Mouse (Mus musculus): ENCODE results near the gene Ntm. TPM values are rescaled to one million over a fixed set of nuclear protein-coding genes. Genes with fewer than 3 reads are reported as not detected.

The Ntm gene
- total RNA-seq, 2 experiments from 2014 or later: 0.33 to 0.95 TPM

DNA sequence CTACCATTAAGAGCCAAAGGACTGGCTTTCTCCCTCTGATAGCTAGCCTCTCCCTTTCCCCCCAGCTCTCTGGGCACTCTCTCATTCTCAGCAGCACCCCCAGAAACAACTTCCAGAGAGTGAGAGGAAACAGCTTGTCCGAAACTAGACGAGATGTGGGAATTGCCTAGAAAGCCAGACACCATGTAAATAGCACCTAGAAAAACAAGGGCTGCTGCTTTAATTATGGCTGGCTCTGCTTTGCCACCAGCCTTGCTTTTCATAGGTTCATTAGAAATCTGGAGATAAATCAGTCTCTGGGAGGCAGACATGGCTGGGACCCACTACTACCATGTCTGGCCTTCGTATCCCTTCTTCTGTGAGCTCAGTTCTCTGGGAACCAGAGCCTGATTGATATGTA lies 96.1 kb downstream of the Ntm start:
- no peak for TF ChIP-seq CTCF (IDR thresholded peaks at IDR 0.05)
- intact Hi-C loops (cut with DNase I): no loop called here

DNA sequence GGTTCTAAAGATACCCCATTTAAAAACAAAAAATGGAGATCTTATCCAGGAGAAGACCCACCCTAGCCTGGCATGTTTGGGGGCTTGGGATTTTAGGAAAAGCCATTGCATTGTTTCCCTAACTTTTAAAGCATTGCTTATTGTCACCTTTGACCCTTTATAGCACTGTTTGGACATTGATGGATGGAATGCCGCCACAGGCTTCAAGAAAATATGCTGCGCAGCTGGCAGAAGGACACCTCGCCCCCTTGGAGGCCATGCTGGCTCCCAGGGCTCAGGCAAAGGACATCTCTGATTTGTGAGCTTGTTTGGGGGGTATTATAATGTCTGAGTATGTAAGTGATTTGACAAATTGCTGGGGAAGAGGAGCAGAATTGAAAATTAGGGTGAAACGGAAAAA lies 96.8 kb downstream of the Ntm start:
- DNase-seq: no peak
- no peak overlapping the region for H3K4me3 ChIP-seq
- intact Hi-C loops (cut with DNase I): no loop called here
- no peak for TF ChIP-seq CTCF (IDR thresholded peaks at IDR 0.05)
- no peak overlapping the region for H3K27ac ChIP-seq

More for the DNA sequence above, 96.1 kb downstream of the Ntm start:
- Histone ChIP-seq H3K4me3 (no peak overlapping the region), H3K27ac (no peak overlapping the region)
- DNase-seq: no peak

- TF ChIP-seq CTCF (IDR thresholded peaks at IDR 0.05): no peak
- intact Hi-C loops (cut with DNase I): no loop called here
These were observed 97.4 kb downstream of the Ntm start for GRCm38 (mm10) chr9:29865502-29865901.

DNA sequence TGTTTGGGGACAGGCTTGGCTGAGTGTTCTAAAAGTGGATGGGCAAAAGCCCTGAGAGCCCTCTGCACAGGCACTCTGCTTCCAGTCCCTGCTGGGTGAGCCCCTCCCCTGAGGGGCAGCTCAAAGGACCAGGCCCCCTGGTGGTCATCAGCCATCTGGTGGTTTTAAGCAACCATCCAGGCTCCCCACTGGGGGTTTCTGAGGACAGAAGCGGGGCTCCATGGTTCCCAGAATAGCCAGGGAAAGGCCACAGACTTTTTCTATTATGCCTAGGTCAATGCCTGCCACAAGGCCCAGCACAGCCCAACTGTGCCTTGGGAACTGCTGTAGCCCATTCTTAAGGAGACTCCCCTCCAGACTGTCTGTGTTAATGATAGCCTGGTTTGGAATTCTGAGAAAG lies 98.1 kb downstream of the Ntm start:
- intact Hi-C loops (cut with DNase I): no loop called here
- TF ChIP-seq CTCF (IDR thresholded peaks at IDR 0.05): peak; percentile 12; the same call in 1 of the 2 replicates
- H3K27ac ChIP-seq: no peak overlapping the region
- no peak overlapping the region for H3K4me3 ChIP-seq
- DNase-seq: no peak

More at GRCm38 (mm10) chr9:29865502-29865901, 97.4 kb downstream of the Ntm start:
- Histone ChIP-seq H3K27ac (no peak overlapping the region), H3K4me3 (no peak overlapping the region)
- DNase-seq: no peak

DNA sequence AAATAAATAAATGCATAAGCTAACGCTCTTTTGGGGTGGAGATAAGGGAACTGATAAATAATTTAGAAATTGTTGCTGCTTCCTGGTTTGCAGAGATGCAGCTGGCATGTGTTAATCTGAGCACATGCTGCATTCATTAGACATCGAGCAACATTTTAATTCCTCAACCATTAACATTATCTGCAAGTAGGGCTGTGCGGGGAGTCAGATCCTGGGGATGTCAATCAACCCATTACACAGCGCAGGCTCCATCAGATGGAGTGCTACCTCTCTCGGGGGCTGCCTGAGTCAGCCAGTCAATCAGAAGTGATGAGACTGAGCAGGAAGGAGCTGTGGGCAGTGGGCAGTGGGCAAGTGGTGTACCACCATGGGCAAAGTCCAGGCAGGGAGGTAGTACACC lies 100.5 kb downstream of the Ntm start:
- H3K27ac ChIP-seq: no peak overlapping the region
- intact Hi-C loops (cut with DNase I): no loop called here
- DNase-seq: no peak
- no peak for TF ChIP-seq CTCF (IDR thresholded peaks at IDR 0.05)
- H3K4me3 ChIP-seq: no peak overlapping the region

DNA sequence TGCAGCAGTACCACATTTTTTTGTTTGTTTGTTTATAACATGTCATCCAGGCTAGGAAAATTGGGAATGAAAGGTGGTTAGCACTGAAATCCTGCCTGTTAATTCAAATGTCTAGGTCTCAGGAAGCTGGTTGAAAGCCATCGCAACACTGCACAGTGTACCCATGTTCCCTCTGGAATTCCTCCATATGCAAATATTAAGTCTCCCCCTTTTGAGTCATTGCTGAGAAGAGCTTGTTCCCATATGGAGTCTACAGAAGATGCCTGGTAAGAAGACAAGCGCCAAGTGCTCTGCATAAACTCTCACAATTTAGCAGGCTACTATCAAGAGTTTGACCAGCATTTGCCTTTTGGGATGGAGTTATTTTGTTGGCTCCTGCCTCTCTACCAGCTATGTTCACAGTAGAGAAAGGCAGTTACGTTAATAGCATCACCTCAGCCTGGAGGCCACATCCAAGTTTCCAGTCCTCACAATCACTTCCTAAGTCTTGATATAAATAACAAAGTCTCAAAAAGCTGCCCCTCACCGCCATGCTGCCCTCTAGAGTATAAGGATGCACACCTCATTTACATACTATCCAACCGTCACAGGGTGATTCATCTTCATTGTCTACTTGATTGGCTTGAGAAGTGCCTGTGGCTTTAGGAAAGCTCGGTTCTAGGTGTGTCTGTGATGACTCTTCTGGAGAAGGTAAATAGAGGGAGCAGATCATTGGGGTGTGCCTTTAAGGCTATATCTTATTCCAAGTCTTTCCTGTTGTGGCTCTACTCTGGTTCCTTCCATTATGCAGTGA lies 103.5 kb downstream of the Ntm start:
- Histone ChIP-seq H3K4me3 (no peak overlapping the region), H3K27ac (no peak overlapping the region)
- TF ChIP-seq CTCF (IDR thresholded peaks at IDR 0.05): no peak
- intact Hi-C loops (cut with DNase I): no loop called here
- no peak for DNase-seq

GRCm38 (mm10) chr9:29848735-29849455 lies 114.0 kb downstream of the Ntm start:
- Histone ChIP-seq H3K27ac (no peak overlapping the region), H3K4me3 (no peak overlapping the region)
- intact Hi-C loops (cut with DNase I): no loop called here
- DNase-seq: no peak
- TF ChIP-seq CTCF (IDR thresholded peaks at IDR 0.05): no peak

- no peak overlapping the region for H3K27ac ChIP-seq
- intact Hi-C loops (cut with DNase I): no loop called here
- no peak for DNase-seq
- no peak for TF ChIP-seq CTCF (IDR thresholded peaks at IDR 0.05)
- no peak overlapping the region for H3K4me3 ChIP-seq
These were observed 125.6 kb downstream of the Ntm start for GRCm38 (mm10) chr9:29837344-29837743.

GRCm38 (mm10) chr9:29834911-29835310 lies 128.0 kb downstream of the Ntm start:
- no peak for TF ChIP-seq CTCF (IDR thresholded peaks at IDR 0.05)
- DNase-seq: peak; percentile 58
- no peak overlapping the region for H3K27ac ChIP-seq
- intact Hi-C loops (cut with DNase I): no loop called here
- no peak overlapping the region for H3K4me3 ChIP-seq

DNA sequence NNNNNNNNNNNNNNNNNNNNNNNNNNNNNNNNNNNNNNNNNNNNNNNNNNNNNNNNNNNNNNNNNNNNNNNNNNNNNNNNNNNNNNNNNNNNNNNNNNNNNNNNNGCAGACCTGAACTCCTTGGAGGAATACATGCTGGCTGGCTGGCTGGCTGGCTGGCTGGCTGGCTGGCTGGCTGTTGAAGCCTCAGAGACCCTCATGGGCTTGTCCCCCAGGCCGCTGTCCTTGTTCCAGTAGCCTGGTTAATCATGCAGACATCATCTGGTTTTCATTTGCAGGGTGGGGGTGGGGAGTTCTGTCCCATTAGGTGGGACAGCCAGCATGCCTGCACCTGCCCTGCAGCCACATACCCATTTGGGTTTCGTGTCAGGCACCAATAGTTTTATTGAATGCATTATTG lies 129.2 kb downstream of the Ntm start:
- no peak overlapping the region for H3K4me3 ChIP-seq
- H3K27ac ChIP-seq: no peak overlapping the region
- intact Hi-C loops (cut with DNase I): no loop called here
- TF ChIP-seq CTCF (IDR thresholded peaks at IDR 0.05): no peak
- no peak for DNase-seq

- no peak for TF ChIP-seq CTCF (IDR thresholded peaks at IDR 0.05)
- no peak overlapping the region for H3K4me3 ChIP-seq
- no peak overlapping the region for H3K27ac ChIP-seq
- DNase-seq: no peak
- intact Hi-C loops (cut with DNase I): no loop called here
These were observed 135.7 kb downstream of the Ntm start for GRCm38 (mm10) chr9:29827240-29827660.

DNA sequence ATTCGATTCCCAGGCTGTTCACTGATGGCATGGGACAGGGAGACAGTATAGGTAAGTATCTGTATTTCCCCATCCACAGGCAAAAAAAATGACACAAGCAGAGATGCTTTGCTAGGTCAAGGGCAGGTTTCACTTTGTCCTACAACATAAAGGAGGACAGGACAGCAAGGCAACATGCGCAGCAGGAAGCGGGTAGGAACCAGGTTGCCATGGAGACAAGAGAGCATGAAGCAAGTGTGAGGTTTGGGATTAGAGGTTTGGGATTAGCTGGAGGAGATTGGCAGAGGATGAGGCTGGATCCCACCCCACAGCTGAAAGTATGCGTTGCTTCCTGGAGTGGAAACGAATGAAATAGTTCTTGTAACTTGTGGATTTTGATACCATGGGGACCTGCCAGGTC lies 137.7 kb downstream of the Ntm start:
- TF ChIP-seq CTCF (IDR thresholded peaks at IDR 0.05): no peak
- intact Hi-C loops (cut with DNase I): no loop called here
- DNase-seq: no peak

GRCm38 (mm10) chr9:29823716-29824115 lies 139.2 kb downstream of the Ntm start:
- DNase-seq: no peak
- intact Hi-C loops (cut with DNase I): no loop called here
- no peak overlapping the region for H3K4me3 ChIP-seq
- TF ChIP-seq CTCF (IDR thresholded peaks at IDR 0.05): no peak
- no peak overlapping the region for H3K27ac ChIP-seq

More for the DNA sequence above, 137.7 kb downstream of the Ntm start:
- H3K4me3 ChIP-seq: no peak overlapping the region
- H3K27ac ChIP-seq: no peak overlapping the region
